Mouse (Mus musculus) E14TG2a.4 (cell line): ENCODE results near the gene Prokr2.
"Not testable (repeated sequence)": the region's sequence is repeated elsewhere in the genome, so short reads cannot be mapped to it uniquely, and the experiment has no call there.

Experiments used
- H3K27me3 ChIP-seq: 2 replicates; pipeline ENCODE4 v1.6.1; 2014; ENCODE audit warnings: low read length, control low read depth; ENCODE audit not compliant: insufficient read depth
- H3K36me3 ChIP-seq: 2 replicates; pipeline ENCODE4 v1.6.1; 2014; ENCODE audit warnings: low read length, control low read depth; ENCODE audit not compliant: insufficient read depth
- H3K4me1 ChIP-seq: replicated peaks from 2 replicates; pipeline ENCODE4 v1.6.1; 2014; ENCODE audit warnings: low read depth, low read length, control low read depth
- H3K4me3 ChIP-seq: replicated peaks from 2 replicates; pipeline ENCODE4 v1.5.1; 2014; ENCODE audit warnings: mild to moderate bottlenecking, low read length
- H3K9me3 ChIP-seq: 2 replicates; pipeline ENCODE4 v1.6.1; 2014; ENCODE audit warnings: low read length, control low read depth
- CTCF ChIP-seq: conservative IDR thresholded peaks from 2 replicates; pipeline ENCODE4 v1.5.1; 2014; ENCODE audit warnings: low read length
- NANOG ChIP-seq: IDR thresholded peaks from 2 replicates; pipeline ENCODE4 v1.6.1; 2014; ENCODE audit warnings: borderline replicate concordance, low read length, mixed read lengths
- POU5F1 ChIP-seq: IDR thresholded peaks from 2 replicates; pipeline ENCODE4 v1.6.1; 2014; ENCODE audit warnings: low read length, borderline replicate concordance

Prokr2 gene

GRCm38 (mm10) chr2:132305165-132305564 is 80.1 kb downstream of the Prokr2 start:
- Histone ChIP-seq H3K9me3 (no peaks in the 10 kb centered on the region), H3K36me3 (peaks cover 99% of the 10 kb centered on the region), H3K27me3 (no peaks in the 10 kb centered on the region), H3K4me3 (no peak overlapping the region), H3K4me1 (peaks cover 26% of the 10 kb centered on the region)
- no peak for TF ChIP-seq NANOG
- TF ChIP-seq CTCF: no peak

- Histone ChIP-seq H3K4me1 (peaks cover 18% of the 10 kb centered on the region), H3K27me3 (no peaks in the 10 kb centered on the region), H3K36me3 (peaks cover 99% of the 10 kb centered on the region), H3K9me3 (no peaks in the 10 kb centered on the region), H3K4me3 (no peak overlapping the region)
- no peak for TF ChIP-seq NANOG
- no peak for TF ChIP-seq POU5F1
- no peak for TF ChIP-seq CTCF
Measured at GRCm38 (mm10) chr2:132301436-132301835, 83.8 kb downstream of the Prokr2 start.

- no peak for TF ChIP-seq NANOG
- no peak for TF ChIP-seq POU5F1
- TF ChIP-seq CTCF: no peak
- Histone ChIP-seq H3K27me3 (no peaks in the 10 kb centered on the region), H3K4me3 (no peak overlapping the region), H3K9me3 (no peaks in the 10 kb centered on the region), H3K36me3 (peaks cover 100% of the 10 kb centered on the region), H3K4me1 (peaks cover 6% of the 10 kb centered on the region)
Measured at GRCm38 (mm10) chr2:132298250-132298649, 87.0 kb downstream of the Prokr2 start.

GRCm38 (mm10) chr2:132293694-132294450 is 91.4 kb downstream of the Prokr2 start:
- Histone ChIP-seq H3K4me1 (peaks cover 42% of the 10 kb centered on the region), H3K9me3 (no peaks in the 10 kb centered on the region), H3K27me3 (no peaks in the 10 kb centered on the region), H3K36me3 (peaks cover 76% of the 10 kb centered on the region), H3K4me3 (no peak overlapping the region)
- TF ChIP-seq CTCF (no peak), NANOG (no peak), POU5F1 (no peak)

GRCm38 (mm10) chr2:132292083-132292482 is 93.2 kb downstream of the Prokr2 start:
- TF ChIP-seq POU5F1 (no peak), NANOG (no peak), CTCF (no peak)
- peaks cover 50% of the 10 kb centered on the region for H3K4me1 ChIP-seq
- H3K27me3 ChIP-seq: no peaks in the 10 kb centered on the region
- no peak overlapping the region for H3K4me3 ChIP-seq
- no peaks in the 10 kb centered on the region for H3K9me3 ChIP-seq
- H3K36me3 ChIP-seq: peaks cover 58% of the 10 kb centered on the region

- TF ChIP-seq CTCF (no peak), POU5F1 (no peak), NANOG (no peak)
- H3K4me1 ChIP-seq: peaks cover 57% of the 10 kb centered on the region
Measured at GRCm38 (mm10) chr2:132291265-132291664, 94.0 kb downstream of the Prokr2 start.

GRCm38 (mm10) chr2:132290808-132291207 is 94.4 kb downstream of the Prokr2 start:
- no peak for TF ChIP-seq CTCF
- no peak for TF ChIP-seq POU5F1
- no peak for TF ChIP-seq NANOG
- Histone ChIP-seq H3K4me1 (peaks cover 59% of the 10 kb centered on the region), H3K4me3 (no peak overlapping the region), H3K27me3 (no peaks in the 10 kb centered on the region), H3K36me3 (peaks cover 45% of the 10 kb centered on the region), H3K9me3 (no peaks in the 10 kb centered on the region)

More at GRCm38 (mm10) chr2:132291265-132291664, 94.0 kb downstream of the Prokr2 start:
- Histone ChIP-seq H3K4me3 (no peak overlapping the region), H3K36me3 (peaks cover 50% of the 10 kb centered on the region), H3K27me3 (no peaks in the 10 kb centered on the region), H3K9me3 (no peaks in the 10 kb centered on the region)

- not testable (repeated sequence) for H3K27me3 ChIP-seq, H3K4me3 ChIP-seq, H3K9me3 ChIP-seq
- Histone ChIP-seq H3K36me3 (peaks cover 30% of the 10 kb centered on the region), H3K4me1 (peaks cover 75% of the 10 kb centered on the region)
Measured at GRCm38 (mm10) chr2:132289213-132289612, 96.0 kb downstream of the Prokr2 start.
